In the genomic region with DNA sequence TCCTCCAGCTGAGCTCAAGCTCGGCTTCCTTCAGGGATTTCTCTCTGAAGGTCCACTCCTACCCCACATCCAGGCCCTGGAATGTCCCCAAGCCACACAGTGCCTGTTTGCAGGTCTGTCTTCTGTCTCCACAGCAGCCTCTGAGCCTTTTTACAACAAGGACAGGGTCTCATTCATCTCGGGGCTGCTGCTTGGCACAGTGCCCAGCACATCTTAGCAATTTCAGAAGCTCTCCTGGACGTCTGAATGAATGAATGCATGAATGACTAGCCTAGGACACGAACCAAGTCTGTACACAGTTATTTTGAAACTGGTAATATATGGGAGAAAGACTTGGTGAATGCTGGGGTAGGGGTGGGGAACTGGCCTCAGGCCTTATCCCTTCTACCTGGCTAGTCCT, we compare ENCODE assay signal across 27 mouse cellular contexts. TPM values are rescaled to one million over a fixed set of nuclear protein-coding genes. Genes with fewer than 3 reads are reported as not detected.
A peak's percentile ranks its signal among the peaks of the same experiment; 100 is the strongest.
DNase-seq lines count a peak whose midpoint lies in the region; ATAC-seq and TF ChIP-seq lines count a peak whose summit lies in the region.
"Had no signal": no experiment of that assay in that cellular context is flagged by ENCODE, and none has a peak within 500 bp of the region (broad histone marks: within the 10 kb centered on the region; RNA-seq: fewer than 3 reads in every experiment).

No protein-coding gene starts in this region.

- intact Hi-C loops in left cerebral cortex, postnatal 4 days (cut with DNase I) = loop anchor here (10.0 kb wide), 1 partner anchor 431 kb away; no protein-coding TSS in a partner anchor
- intact Hi-C loops in left cerebral cortex, adult 2 months (cut with DNase I) = no loop called here

- peak; percentile 24 for DNase-seq in left cerebral cortex, postnatal 4 days
- DNase-seq in left cerebral cortex, adult 2 months (ENCODE audit: extremely low spot score in 1 of 2, low spot score in 2 of 2) = no peak
- DNase-seq in midbrain, postnatal 0 days (ENCODE audit: low spot score) = peak; percentile 35
- DNase-seq in brain, embryonic 14.5 days (ENCODE audit: low read depth) = peak; percentile 87
- DNase-seq: adrenal gland, postnatal 14 days; cerebellum, adult 18-20 months; cerebellum, adult 9-11 months; cerebellum, postnatal 36 days; gastrocnemius, postnatal 14 days; heart, adult 2 months; heart, postnatal 14 days had no signal

- H3K27me3 ChIP-seq in forebrain, embryonic 13.5 days = no peaks in the 10 kb centered on the region
- no peaks in the 10 kb centered on the region for H3K27me3 ChIP-seq in forebrain, embryonic 15.5 days
- no peaks in the 10 kb centered on the region for H3K27me3 ChIP-seq in midbrain, postnatal 0 days (ENCODE audit: insufficient read depth, low read length)
- H3K27me3 ChIP-seq in midbrain, embryonic 15.5 days (replicated peaks) = no peaks in the 10 kb centered on the region
- H3K27me3 ChIP-seq: embryonic facial prominence, embryonic 15.5 days had no signal

- TF ChIP-seq CTCF in left cerebral cortex, adult 2 months (IDR thresholded peaks at IDR 0.05) = no peak
- no peak for TF ChIP-seq CTCF in midbrain, postnatal 0 days (IDR thresholded peaks at IDR 0.05)
- no peak for TF ChIP-seq CTCF in brain, embryonic 14.5 days (IDR thresholded peaks at IDR 0.05; ENCODE audit: borderline replicate concordance, extremely low read depth, insufficient read depth, insufficient read length)

- 11% methylated on average over 4 of the region's 4 CpGs for WGBS in forebrain, embryonic 13.5 days
- WGBS in forebrain, embryonic 15.5 days = 4% methylated on average over 4 of the region's 4 CpGs
- WGBS in midbrain, postnatal 0 days = 32% methylated on average over 4 of the region's 4 CpGs
- WGBS in midbrain, embryonic 15.5 days = 17% methylated on average over 4 of the region's 4 CpGs

- no peak for ATAC-seq in forebrain, embryonic 13.5 days
- ATAC-seq in forebrain, embryonic 15.5 days (replicated peaks) = no peak
- ATAC-seq in midbrain, postnatal 0 days (ENCODE audit: low FRiP score) = no peak
- no peak for ATAC-seq in midbrain, embryonic 15.5 days (replicated peaks)
- ATAC-seq: activated CD4-positive, CD25-positive, alpha-beta regulatory T cell, adult 4 months; Patski had no signal

- H3K4me3 ChIP-seq in forebrain, embryonic 13.5 days = no peak overlapping the region
- no peak overlapping the region for H3K4me3 ChIP-seq in forebrain, embryonic 15.5 days
- no peak overlapping the region for H3K4me3 ChIP-seq in left cerebral cortex, adult 2 months
- no peak overlapping the region for H3K4me3 ChIP-seq in midbrain, postnatal 0 days (ENCODE audit: low read depth, low read length)
- H3K4me3 ChIP-seq in midbrain, embryonic 15.5 days = no peak overlapping the region
- H3K4me3 ChIP-seq: embryonic facial prominence, embryonic 15.5 days; erythroblast, embryonic 14.5 days; forebrain, embryonic 10.5 days; heart, adult 2 months; heart, embryonic 15.5 days; hindbrain, embryonic 13.5 days had no signal

- H3K4me1 ChIP-seq in forebrain, embryonic 13.5 days = peaks cover 37% of the 10 kb centered on the region
- H3K4me1 ChIP-seq in forebrain, embryonic 15.5 days = peaks cover 25% of the 10 kb centered on the region
- H3K4me1 ChIP-seq in midbrain, postnatal 0 days (ENCODE audit: insufficient read depth, low read length) = no peaks in the 10 kb centered on the region
- H3K4me1 ChIP-seq in midbrain, embryonic 15.5 days = peaks cover 11% of the 10 kb centered on the region; the same call in 1 of the 2 replicates
- H3K4me1 ChIP-seq: embryonic facial prominence, embryonic 15.5 days had no signal

- H3K9ac ChIP-seq in forebrain, embryonic 13.5 days = no peak overlapping the region
- no peak overlapping the region for H3K9ac ChIP-seq in forebrain, embryonic 15.5 days (replicated peaks)
- no peak overlapping the region for H3K9ac ChIP-seq in midbrain, postnatal 0 days (replicated peaks; ENCODE audit: low read length, poor library complexity, severe bottlenecking)
- no peak overlapping the region for H3K9ac ChIP-seq in midbrain, embryonic 15.5 days
- H3K9ac ChIP-seq: embryonic facial prominence, embryonic 15.5 days; heart, embryonic 15.5 days; hindbrain, embryonic 13.5 days had no signal

- no peak overlapping the region for H3K4me2 ChIP-seq in forebrain, embryonic 13.5 days
- H3K4me2 ChIP-seq in forebrain, embryonic 15.5 days (replicated peaks) = no peak overlapping the region
- H3K4me2 ChIP-seq in midbrain, postnatal 0 days (ENCODE audit: low read depth, low read length, poor library complexity, severe bottlenecking) = no peak overlapping the region
- H3K4me2 ChIP-seq in midbrain, embryonic 15.5 days = no peak overlapping the region
- H3K4me2 ChIP-seq: embryonic facial prominence, embryonic 15.5 days; heart, embryonic 11.5 days; heart, embryonic 15.5 days; hindbrain, embryonic 13.5 days had no signal

- no peaks in the 10 kb centered on the region for H3K36me3 ChIP-seq in forebrain, embryonic 13.5 days (ENCODE audit: poor library complexity, severe bottlenecking)
- no peaks in the 10 kb centered on the region for H3K36me3 ChIP-seq in forebrain, embryonic 15.5 days
- H3K36me3 ChIP-seq in midbrain, postnatal 0 days (ENCODE audit: insufficient read depth, low read length) = no peaks in the 10 kb centered on the region
- no peaks in the 10 kb centered on the region for H3K36me3 ChIP-seq in midbrain, embryonic 15.5 days (replicated peaks)
- H3K36me3 ChIP-seq: embryonic facial prominence, embryonic 15.5 days; forebrain, embryonic 10.5 days; heart, embryonic 15.5 days; hindbrain, embryonic 13.5 days had no signal

- TF ChIP-seq POLR2A in brain, embryonic 14.5 days (IDR thresholded peaks at IDR 0.05; ENCODE audit: borderline replicate concordance, extremely low read depth, insufficient read depth, insufficient read length, poor library complexity, severe bottlenecking) = no peak

- H3K9me3 ChIP-seq in forebrain, embryonic 13.5 days (replicated peaks) = no peaks in the 10 kb centered on the region
- H3K9me3 ChIP-seq in forebrain, embryonic 15.5 days = no peaks in the 10 kb centered on the region
- no peaks in the 10 kb centered on the region for H3K9me3 ChIP-seq in midbrain, postnatal 0 days (ENCODE audit: low read length)
- no peaks in the 10 kb centered on the region for H3K9me3 ChIP-seq in midbrain, embryonic 15.5 days
- H3K9me3 ChIP-seq: embryonic facial prominence, embryonic 15.5 days; forebrain, embryonic 10.5 days; heart, embryonic 15.5 days; hindbrain, embryonic 13.5 days had no signal

- peak overlapping the region; percentile 49; the same call in 1 of the 2 replicates for H3K27ac ChIP-seq in forebrain, embryonic 13.5 days
- no peak overlapping the region for H3K27ac ChIP-seq in forebrain, embryonic 15.5 days (replicated peaks)
- no peak overlapping the region for H3K27ac ChIP-seq in left cerebral cortex, adult 2 months
- H3K27ac ChIP-seq in midbrain, postnatal 0 days (ENCODE audit: low read depth, low read length) = no peak overlapping the region
- no peak overlapping the region; the same call in 1 of the 2 replicates for H3K27ac ChIP-seq in midbrain, embryonic 15.5 days
- H3K27ac ChIP-seq: embryonic facial prominence, embryonic 15.5 days; forebrain, embryonic 10.5 days; heart, adult 2 months; heart, embryonic 15.5 days; hindbrain, embryonic 13.5 days had no signal

RNA-seq across cellular contexts. Expression of gene Ccl1, which starts 52.1 kb away (rescaled TPM):
- 0.39 TPM in 1 of 2 replicates, not detected in the other for polyA plus RNA-seq in forebrain, embryonic 13.5 days (2015; fragmentation: Nextera tagmentation; extraction: Ambion mirVana)
- not detected in 2 replicates for polyA plus RNA-seq in forebrain, embryonic 15.5 days (2015; fragmentation: Nextera tagmentation; extraction: Ambion mirVana)
- total RNA-seq in left cerebral cortex, postnatal 4 days (2021) = not detected
- total RNA-seq in left cerebral cortex, adult 2 months (2021) = not detected
- total RNA-seq in midbrain, postnatal 0 days (2014; rRNA removed) = not detected in 2 replicates
- 1.3 TPM in 2 replicates for polyA plus RNA-seq in midbrain, postnatal 0 days (2015; fragmentation: Nextera tagmentation; extraction: Ambion mirVana)
- polyA plus RNA-seq in midbrain, embryonic 15.5 days (2015; fragmentation: Nextera tagmentation; extraction: Ambion mirVana) = 0.62 and 0.88 TPM in 2 replicates
- polyA plus RNA-seq in brain, embryonic 14.5 days (2012; rRNA removed) = not detected in 2 replicates
- total RNA-seq: adrenal gland, adult 18-20 months; adrenal gland, postnatal 14 days; gastrocnemius, adult 18-20 months; gastrocnemius, postnatal 14 days; heart, adult 2 months; heart, postnatal 14 days; hematopoietic stem cell, adult 5-6 weeks had no signal
- polyA plus RNA-seq: embryonic facial prominence, embryonic 15.5 days; erythroblast, embryonic 14.5 days; forebrain, embryonic 10.5 days; frontal cortex, adult 2 months; gonadal fat pad, adult 2 months; heart, adult 2 months; heart, embryonic 11.5 days; heart, embryonic 15.5 days; Patski had no signal

Comparison
In these comparisons a context has a peak if more than half of its experiments do, and no peak if none do; other contexts are left out.
1. DNase-seq: peak in left cerebral cortex, postnatal 4 days (single experiment), midbrain, postnatal 0 days (single experiment) and brain, embryonic 14.5 days (single experiment); none in left cerebral cortex, adult 2 months (0 of 2).